Mouse (Mus musculus) brain, embryonic 14.5 days (tissue): ENCODE measurements around the gene Mogs.

ENCODE experiments used
- CTCF ChIP-seq: fragments of 200-500 bp; IDR thresholded peaks from 2 replicates; pipeline ENCODE4 v1.5.1; 2012; ENCODE audit warnings: inconsistent platforms, mild to moderate bottlenecking, moderate library complexity, borderline replicate concordance; ENCODE audit not compliant: insufficient read depth, insufficient read length; ENCODE audit errors: extremely low read depth
- POLR2A ChIP-seq: fragments of 200-500 bp; IDR thresholded peaks from 2 replicates; pipeline ENCODE4 v1.6.1; 2012; ENCODE audit warnings: mild to moderate bottlenecking, inconsistent platforms, borderline replicate concordance; ENCODE audit not compliant: poor library complexity, insufficient read depth, insufficient read length, severe bottlenecking; ENCODE audit errors: extremely low read depth

DNA sequence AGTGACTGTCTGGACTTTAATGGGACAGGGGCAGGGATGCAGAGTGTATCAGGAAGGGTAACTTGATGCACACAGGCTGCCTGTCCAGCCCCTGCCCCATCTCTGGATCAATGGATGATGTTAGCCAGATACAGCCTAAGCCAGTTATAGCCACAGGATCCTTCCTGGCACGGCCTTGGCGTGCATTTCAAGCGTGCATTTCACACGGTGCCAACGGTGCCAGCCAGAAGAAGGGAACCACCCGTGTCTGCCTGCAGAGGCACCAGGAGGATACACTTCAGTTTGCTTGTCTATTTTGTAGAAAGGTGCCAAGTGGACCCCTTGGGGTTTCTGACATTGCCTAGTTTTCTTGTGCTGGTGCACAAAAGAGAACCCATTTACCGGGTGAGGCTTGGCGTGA is 24.7 kb downstream of the Mogs start:
- TF ChIP-seq CTCF (no peak), POLR2A (no peak)
